Mouse (Mus musculus) cerebral cortex, adult 2 months (tissue): ENCODE results near the gene Uspl1.

Experiments used
- WGBS: fragments of 180-500 bp; shearing (Covaris S2); methylation state at CpG from one replicate; pipeline ENCODE4 v1.1.7; 2018; 5-methylcytosine and 5-hydroxymethylcytosine counted together

Gene Uspl1

DNA sequence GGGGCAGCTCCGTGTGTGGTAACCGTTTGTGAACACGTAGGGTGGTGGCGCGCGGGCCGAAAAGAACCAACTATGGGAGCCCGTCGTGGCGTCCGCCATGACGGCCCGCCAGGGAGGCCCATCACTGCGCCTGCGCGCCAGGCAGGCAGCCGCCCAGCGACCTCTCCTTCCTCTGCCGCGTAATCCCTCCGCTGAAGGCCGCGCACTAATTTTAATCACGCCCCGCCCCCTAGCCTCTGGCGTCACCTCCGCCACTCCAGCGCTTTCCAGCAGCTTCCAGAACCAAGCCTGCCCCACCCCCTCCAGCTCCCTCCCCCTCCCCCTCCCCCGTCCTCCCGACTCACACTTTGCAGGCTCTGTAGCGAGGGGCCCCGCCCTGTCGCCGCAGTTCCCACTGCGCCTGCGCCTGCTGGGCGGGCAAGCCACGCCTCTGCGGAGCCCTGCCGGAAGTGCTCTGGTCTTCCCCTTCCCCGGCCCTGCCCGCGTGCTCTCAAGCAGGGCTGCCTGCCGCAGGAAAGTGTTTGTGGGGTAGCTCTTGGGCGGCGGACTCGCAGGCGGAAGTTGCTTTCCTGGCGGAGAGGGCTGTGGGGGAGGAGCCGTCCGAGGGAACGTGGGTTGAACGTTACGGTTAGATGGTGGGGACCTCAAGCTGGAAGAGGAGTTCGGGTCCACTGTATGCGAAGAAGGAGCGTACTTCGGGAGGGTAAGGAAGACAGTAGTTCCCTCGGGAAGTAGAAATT lies at the start of gene Uspl1, which contains the start of gene Hmgb1:
Uspl1 (plus strand) TSS at position 247 of the 740 bp plus-strand sequence.
Hmgb1 (minus strand) TSS at position 386 of the 740 bp plus-strand sequence.
- under 1% methylated on average over 59 of the region's 59 CpGs for whole genome bisulfite sequencing

DNA sequence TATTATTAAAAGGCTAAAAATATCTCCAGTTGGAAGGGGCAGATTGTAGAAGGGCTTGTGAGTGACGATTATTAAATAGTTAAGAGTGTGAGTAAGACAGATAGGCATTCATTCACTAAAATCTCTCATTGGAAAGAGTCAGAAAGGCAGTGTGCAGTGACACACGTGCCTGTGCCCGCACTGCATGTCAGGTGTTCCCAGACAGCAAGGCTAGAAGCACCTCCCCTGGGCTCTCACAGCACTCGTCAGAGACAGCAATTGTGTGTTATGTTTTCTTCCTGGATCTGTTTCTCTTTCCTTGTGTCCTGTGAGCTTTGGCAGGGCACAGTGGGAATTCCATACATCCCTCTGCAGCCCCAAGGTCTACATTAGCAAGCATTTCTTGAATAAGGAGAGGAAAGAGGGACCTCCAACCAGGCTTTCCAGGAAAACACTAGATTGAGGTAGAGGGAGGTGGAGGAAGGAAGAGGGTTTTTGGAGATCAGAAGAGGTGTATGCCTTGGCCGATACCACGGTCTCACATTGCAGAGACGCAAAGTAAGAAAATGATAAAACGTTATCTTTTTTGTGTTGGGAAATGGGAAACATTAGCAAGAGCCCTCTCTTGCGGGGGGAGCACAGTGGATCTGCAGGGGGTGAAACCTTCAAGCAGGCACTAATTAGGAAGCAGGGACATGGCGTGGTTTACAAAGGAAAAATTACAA lies 49.2 kb upstream of the Uspl1 start:
- 67% methylated on average over 10 of the region's 10 CpGs for WGBS

DNA sequence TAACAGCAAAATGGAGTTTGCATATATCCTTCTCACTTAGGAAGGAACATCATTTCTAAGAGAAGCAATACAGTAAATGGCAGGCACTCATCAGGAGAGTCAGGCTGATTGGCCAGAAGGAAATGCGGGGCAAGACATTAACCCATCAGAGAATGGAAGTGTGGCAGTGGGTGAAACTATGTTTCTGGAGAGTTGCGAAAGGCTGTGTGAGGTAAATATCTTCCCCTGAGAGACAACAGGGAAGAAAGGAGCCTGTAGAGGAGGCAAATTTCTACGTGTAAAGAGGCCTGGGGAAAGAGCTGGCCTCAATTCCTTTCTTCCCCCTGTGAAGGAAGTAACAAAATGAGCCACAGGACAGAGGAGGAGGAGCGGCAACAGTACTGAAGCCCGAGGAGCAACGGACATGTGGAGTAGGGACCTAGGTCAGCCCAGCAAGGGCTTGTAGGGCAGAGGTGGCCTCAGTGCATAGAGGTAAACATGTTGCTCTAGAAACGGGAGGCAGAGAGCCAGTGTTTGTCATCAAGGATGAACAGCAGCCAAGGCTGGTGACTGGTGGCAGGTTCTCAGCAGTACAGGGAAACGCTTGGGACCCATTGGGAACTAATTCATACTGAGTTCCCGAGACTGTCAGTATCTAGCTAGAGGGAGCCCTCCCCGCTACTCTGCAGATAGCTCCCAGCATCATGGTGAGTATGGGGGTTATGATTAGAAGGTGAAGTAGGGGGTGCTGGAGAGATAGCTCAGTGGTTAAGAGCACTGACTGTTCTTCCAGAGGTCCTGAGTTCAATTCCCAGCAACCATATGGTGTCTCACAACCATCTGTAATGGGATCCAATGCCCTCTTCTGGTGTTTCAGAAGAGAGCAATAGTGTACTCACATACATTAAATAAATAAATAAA lies 48.4 kb upstream of the Uspl1 start:
- WGBS = 81% methylated on average over 10 of the region's 10 CpGs

DNA sequence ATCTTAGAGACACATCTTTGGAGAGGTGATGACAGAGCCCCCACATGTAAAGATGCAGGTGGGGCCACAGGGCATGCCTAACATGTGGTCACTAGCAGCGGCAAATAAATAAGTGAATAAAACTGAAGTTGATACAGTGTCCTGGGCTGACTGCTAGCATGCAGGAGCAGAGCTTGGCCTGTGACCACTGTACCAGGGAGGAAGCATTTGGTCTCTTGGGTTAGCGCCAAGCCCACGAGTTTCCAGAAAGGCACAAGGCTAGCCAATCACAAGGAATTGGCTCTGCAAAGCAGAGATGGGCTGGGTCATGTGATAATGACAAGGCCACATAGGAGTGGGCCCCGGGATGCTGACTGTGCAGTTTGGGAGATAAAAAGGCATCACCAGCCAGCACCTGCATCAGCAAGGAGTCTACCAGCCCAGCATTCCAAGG lies 47.2 kb upstream of the Uspl1 start:
- 73% methylated on average over 4 of the region's 4 CpGs for WGBS

DNA sequence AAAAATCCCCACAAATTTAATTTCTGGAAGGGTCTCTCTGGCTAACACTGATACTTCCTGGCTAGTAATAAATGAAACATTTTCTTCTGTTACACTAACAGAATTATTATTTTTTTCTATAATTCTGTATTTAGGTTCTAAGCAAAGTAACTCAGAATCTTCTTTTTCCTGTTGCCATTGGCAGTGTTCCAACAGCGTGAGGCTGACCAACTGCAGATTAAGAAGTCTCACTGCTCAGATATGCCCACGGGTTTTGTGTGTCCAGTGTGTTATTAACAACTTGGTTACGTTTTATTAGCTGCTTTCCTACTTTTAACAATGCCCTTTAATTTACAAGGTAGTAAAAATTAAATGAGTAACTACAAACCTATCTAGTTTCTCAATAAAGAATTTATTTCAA lies 46.7 kb upstream of the Uspl1 start:
- 67% methylated on average over 3 of the region's 3 CpGs for WGBS

DNA sequence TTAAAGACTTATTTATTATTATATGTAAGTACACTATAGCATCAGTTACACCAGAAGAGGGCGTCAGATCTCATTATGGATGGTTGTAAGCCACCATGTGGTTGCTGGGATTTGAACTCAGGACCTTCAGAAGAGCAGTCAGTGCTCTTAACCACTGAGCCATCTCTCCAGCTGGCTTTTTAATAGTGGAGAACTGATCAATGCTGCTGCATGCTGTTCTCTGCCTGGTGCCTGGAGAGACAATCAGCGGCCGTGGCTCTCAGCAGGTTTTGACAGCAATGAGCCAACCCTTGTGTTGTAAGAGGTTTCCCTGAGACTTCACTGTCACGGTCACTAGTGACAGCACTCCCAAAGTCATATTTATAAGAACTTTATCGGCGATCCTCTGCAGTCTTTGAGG lies 46.1 kb upstream of the Uspl1 start:
- WGBS = 94% methylated on average over 6 of the region's 6 CpGs

DNA sequence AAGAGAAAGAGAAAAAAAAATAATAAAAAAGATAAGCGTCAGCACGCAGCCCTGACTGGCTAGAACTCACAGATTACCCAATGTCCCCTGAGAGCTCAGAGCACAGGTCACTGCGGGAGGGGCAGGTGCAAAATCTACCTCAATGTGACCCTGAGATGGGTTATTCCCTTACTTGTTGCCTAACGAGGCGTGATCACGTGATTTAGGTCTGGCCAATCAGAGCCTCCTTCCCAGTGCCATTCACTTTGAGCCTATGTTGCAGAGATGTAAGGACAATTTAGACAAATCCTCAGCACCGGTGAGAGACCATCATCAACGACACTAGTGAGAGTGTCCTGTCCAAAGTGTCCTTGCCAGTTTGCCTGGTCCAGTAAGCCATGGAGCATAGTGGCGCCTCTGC lies 43.8 kb upstream of the Uspl1 start:
- 73% methylated on average over 9 of the region's 9 CpGs for WGBS

DNA sequence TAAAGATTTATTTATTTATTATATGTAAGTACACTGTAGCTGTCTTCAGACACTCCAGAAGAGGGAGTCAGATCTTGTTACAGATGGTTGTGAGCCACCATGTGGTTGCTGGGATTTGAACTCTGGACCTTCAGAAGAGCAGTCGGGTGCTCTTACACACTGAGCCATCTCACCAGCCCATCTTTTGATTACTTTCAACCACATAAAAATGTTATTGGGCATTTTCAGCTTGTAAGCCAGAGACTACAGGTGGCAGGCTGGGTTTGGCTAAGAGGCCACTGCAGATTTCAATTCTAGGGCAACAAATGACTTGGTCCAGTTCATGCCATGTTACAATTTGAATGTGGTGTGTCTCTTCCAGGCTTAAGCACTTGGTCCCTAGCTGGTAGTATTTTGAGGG lies 43.0 kb upstream of the Uspl1 start:
- 96% methylated on average over 1 of the region's 1 CpGs for WGBS

DNA sequence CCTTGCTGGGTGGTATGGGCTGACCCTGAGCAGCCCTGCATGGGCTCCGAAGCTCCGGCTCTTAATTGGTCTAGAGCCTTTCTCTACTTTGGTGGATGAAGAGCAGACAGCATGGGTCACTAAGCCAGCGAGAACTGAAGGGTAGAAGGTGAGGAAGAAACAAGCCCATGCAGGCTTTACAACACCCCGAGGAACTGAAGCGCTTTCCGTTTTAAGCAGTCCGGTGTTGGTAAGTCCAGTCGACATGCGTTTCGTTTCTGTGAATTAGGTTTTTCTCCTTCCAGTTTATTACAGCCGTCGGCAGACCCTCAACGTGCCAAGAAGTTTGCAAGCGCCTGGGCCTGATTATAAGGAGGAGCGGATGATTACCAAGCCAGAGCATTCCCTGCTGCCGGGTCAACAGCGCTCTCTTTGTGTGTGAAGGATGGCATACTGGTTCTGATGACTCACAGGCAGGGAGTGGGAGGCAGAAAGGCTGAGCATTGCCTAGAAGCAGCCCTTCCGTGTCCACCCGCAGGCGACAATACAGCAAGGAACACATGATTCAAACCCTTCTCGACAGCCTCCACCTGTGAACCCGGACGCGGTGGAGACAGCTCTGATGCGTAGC lies 40.3 kb upstream of the Uspl1 start:
- WGBS = 45% methylated on average over 25 of the region's 25 CpGs

DNA sequence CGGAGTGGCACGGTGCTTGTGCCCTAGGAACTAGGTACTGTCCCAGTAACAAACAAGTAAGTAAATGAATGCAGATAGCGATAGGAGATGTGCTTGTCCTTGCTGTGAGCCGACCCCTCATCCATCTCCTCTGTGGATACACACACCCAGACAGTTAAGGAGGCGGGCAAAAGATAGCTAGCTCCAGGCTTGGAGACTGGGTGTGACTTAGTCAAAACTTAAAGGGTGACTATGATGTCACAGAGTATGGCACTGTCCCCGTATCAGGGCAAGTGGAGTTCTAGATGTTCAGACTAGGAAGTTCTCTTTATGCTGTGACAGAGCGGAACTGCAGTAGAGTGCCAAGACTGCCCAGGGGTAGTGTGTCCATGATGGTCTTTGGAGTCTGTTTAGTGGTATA lies 37.5 kb upstream of the Uspl1 start:
- 96% methylated on average over 7 of the region's 7 CpGs for WGBS

DNA sequence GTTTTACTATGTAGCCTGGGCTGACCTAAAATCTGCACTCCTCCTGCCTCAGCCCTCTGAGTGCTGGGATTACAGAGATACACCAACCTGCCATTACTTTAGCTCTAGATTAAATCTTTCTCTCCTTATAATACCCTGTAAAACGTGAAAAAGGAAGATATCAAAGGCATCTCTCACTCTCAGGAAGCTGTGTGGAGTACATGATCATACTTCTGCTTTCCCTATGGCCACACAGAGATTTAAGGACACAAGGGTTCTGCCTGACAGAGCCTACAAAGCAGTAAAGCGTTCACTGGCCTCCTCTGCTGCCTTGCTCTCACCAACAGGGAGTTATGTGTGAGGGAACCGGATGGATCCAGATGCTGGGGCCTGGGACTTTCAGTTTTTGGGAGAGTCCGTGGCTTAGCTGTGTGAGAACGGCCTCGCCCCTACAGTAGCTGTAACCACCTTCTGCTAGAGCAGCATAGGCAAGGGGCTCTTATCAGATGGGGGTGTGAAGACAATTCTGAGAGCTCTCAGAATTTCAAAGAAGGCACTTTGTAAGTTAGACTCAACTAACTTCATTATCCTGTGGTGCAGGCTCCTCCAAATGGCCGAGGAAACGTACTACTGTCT lies 36.7 kb upstream of the Uspl1 start:
- 88% methylated on average over 8 of the region's 8 CpGs for WGBS

DNA sequence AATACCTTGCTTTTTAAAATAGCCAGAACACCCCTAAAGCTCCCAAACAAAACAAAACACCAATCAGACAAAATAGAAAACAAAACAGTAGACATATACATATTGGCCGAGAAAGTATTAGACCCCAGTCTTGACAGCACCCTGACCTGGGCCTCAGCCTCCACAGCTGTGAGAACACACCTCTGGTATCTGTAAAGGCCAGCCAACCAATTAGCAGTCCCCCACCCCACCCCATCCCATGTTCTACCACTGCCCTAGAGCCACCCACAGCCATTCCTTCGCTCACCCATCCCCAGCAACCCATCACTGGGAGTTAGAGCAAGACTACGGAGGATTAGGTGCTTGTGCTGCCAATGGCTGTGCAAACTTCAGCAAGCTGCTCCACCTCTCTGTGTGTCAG lies 33.3 kb upstream of the Uspl1 start:
- over 99% methylated on average over 3 of the region's 3 CpGs for WGBS

DNA sequence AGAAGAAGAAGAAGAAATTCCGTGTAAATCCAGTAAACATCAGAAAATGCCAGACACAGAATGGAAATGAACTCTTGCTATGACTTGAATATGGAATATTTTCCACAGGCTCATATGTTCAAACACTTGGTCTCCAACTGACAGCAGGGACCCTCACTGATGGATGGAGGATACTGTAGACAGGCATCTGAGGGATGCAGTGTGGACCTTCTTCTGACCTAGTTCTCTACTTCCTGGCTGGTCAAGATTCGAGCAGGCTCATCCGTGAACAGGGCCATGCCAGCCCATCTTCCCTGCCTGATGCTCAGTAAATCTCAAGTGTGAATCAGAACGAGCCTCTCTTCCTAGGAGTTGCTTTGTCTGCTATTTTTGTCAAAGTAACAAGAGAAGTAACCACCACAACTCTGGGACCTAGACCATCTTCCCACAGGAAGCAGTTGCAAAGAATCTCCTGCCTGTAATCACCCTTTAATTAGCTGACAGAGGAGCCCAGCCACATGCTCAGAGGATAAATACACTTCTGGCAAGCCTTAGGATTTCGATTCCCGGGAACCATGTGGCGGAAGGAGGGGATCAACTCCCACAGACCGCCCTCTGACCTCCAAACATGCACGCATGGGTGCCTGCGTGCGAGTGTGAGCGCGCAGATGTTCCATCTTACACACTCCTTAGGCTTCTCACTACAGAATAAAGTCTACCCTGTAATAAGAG lies 31.9 kb upstream of the Uspl1 start:
- 50% methylated on average over 13 of the region's 13 CpGs for WGBS

DNA sequence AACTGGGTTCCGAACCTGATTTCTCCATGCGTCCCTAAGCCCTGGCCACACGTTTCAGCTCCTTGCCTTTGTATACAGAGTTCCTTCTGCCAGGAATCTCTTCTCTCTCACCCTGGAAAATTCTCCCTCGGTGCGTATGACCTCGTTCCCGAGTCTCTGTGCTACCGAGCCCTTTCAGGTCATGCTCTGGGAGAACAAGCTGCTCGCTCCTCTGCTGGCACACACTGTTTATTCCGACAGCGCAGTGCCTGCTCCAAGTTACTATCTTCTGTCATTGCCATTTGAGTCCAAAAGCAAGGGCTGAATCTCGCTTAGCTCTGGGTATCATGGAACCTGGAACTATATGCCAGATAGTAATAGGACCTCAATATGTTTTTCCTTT lies 31.4 kb upstream of the Uspl1 start:
- WGBS = 45% methylated on average over 12 of the region's 12 CpGs

DNA sequence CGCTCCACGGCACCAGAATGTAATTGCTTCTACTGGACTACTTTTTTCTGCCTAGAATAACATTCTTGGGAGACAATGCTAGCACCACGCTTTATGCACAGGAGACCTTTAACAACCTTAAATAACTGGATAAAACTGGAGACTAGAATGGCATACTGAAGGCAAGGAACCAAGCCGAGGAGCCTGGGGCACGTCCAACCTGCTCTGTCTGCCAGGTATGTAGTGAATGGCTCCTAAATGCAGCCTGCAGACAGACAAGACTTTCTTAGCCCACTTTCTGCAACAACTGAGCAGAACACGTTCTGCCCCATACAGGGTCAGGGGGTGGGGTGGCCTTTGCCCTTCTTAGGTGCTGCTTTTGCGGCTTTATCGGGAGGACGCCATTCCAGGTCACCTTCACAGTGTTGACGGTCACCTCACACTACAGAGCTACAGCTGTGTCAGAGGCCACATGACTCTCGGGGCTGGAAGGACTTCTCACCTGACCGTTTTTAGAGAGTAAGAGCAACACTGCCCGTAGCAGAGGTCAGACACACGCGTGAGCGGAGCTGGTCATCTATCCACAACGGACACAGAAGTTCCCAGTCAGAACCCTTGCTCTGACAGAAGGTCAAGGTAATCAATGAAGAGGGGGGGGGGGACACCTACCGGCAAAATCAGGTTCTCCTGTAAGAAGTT lies 27.1 kb upstream of the Uspl1 start:
- WGBS = 94% methylated on average over 18 of the region's 18 CpGs

DNA sequence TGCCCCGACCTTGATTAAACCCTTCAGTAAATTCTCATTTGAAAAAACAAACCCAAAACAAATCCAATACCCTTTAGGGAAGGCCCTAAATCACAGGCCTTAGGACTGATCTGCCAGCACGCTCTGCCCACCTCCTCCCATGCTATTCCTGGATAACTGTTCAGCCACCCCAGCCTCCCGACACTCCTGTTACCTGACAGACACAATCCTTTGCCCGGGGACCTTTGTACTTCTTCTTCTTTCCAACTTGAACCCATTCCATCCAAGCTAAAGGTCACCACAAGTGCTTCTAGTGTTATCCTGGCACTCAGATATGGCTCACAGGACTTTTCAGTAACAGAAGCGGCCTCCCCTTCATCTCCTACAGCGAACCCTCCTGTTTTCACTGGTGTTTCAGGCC lies 25.1 kb upstream of the Uspl1 start:
- 95% methylated on average over 6 of the region's 6 CpGs for WGBS

DNA sequence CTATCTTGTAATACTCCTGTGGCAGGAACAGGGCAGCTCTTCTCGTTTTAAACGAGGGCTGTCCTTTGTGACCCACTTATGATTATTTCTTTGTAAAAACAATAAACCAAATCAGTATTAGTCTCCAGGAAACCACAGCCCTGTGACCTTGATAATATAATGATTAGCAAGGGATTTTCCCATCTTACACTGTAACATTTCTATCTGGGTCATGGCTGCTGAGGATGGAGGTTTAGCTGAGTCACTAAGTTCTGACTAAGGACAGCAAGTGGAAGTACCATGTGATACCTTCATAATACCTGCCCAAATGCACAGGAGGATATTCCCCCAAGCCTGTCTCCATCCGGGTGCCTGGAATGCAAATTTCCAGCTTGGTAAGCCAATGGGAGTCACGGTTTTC lies 23.7 kb upstream of the Uspl1 start:
- 82% methylated on average over 4 of the region's 4 CpGs for WGBS

DNA sequence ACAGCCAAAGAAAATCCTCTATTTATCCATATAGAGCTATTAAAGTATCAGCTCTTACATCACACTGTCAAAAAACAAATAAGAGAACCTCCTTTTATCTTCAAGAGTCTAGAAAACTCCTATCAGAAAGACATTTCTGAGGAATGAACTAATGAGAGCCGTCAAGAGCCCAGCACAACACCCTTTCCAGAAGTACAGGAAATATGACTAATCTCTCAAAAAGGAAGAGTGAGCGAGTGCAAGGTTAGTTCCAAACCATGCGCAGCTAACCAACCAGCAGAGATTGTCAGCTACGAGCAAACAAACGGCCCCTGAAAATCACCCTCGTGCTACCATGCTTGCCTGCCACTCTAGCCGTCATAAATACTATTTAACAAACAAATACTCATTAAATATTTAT lies 21.3 kb upstream of the Uspl1 start:
- 74% methylated on average over 7 of the region's 7 CpGs for WGBS

DNA sequence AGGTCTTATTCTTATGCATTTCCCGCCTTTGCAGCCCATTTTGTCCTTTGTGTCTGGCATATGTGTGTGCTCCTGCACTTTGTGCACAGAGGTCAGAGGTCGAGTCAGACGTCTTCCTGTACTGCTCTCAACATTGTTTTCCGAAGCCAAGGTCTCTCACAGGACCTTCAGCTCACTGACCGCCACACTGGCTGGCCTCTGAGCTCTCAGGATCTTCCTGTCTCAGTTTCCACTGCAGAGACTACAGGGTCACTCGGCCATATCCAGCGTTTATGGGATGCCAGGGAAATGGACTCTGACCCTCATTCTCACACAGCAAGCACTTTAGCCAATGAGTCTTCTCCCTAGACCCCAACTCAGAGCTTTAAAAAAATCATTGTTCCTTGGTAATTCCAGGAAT lies 19.3 kb upstream of the Uspl1 start:
- WGBS = 70% methylated on average over 7 of the region's 7 CpGs

DNA sequence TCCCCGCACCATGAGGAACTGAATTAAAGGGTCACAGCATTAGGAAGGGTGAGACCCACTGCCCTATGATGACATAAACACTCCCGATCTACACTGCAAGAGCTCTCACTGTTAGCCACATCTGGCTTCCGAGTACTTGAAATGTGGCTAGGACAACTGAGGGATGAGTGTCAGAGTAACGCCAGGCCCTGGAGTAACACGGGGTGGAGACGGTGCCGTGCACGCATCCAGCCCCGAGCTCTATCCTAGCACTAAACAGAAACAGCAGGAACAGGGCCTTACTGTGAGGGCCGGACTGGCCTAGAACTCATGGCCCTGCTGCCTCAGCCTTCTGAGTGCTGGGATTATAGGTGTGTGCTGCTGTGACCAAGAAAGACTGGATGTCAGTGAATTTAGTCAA lies 18.1 kb upstream of the Uspl1 start:
- WGBS = 96% methylated on average over 10 of the region's 10 CpGs
